Mouse (Mus musculus) neural tube, embryonic 14.5 days (tissue): Measurements from ENCODE around the gene Fscn3. TPM values are rescaled to one million over a fixed set of nuclear protein-coding genes. Genes with fewer than 3 reads are reported as not detected.

Experiments used
- ATAC-seq: fragments of 200-750 bp; cut with Nextera tagmentation; 2 replicates; pipeline ENCODE4 v1.8.0; 2017; ENCODE audit warnings: low read depth, mild to moderate bottlenecking, moderate TSS enrichment, moderate library complexity
- H3K27ac ChIP-seq: fragments of 300-500 bp; sonication (generic); 2 replicates; pipeline ENCODE4 v1.5.1; 2014; ENCODE audit warnings: low read depth, mild to moderate bottlenecking, control low read depth, low read length, moderate library complexity, mixed read lengths
- H3K27me3 ChIP-seq: fragments of 300-500 bp; sonication (generic); 2 replicates; pipeline ENCODE4 v1.6.1; 2014; ENCODE audit warnings: low read length; ENCODE audit not compliant: control insufficient read depth, insufficient read depth
- H3K36me3 ChIP-seq: fragments of 300-500 bp; sonication (generic); 2 replicates; pipeline ENCODE4 v1.6.1; 2014; ENCODE audit warnings: low read length, mixed read lengths; ENCODE audit not compliant: control insufficient read depth, insufficient read depth
- H3K4me1 ChIP-seq: fragments of 300-500 bp; sonication (generic); 2 replicates; pipeline ENCODE4 v1.6.1; 2014; ENCODE audit warnings: low read length; ENCODE audit not compliant: control insufficient read depth, insufficient read depth
- H3K4me2 ChIP-seq: fragments of 300-500 bp; sonication (generic); 2 replicates; pipeline ENCODE4 v1.6.1; 2014; ENCODE audit warnings: mild to moderate bottlenecking, low read depth, low read length, control low read depth
- H3K4me3 ChIP-seq: fragments of 300-500 bp; sonication (generic); 2 replicates; pipeline ENCODE4 v1.5.1; 2014; ENCODE audit warnings: low read depth, low read length, control low read depth, mixed read lengths
- H3K9ac ChIP-seq: fragments of 300-500 bp; sonication (generic); replicated peaks from 2 replicates; pipeline ENCODE4 v1.6.1; 2014; ENCODE audit warnings: low read depth, mild to moderate bottlenecking, control low read depth, low read length, mixed read lengths
- H3K9me3 ChIP-seq: fragments of 300-500 bp; sonication (generic); 2 replicates; pipeline ENCODE4 v1.6.1; 2016; ENCODE audit warnings: low read length; ENCODE audit not compliant: control insufficient read depth
- WGBS: fragments of 180-500 bp; shearing (Covaris S2); extraction: QIAGEN DNeasy Blood & Tissue Kit; methylation state at CpG from one replicate; pipeline ENCODE4 v1.1.7; 2014; 5-methylcytosine and 5-hydroxymethylcytosine counted together
- polyA plus RNA-seq: library from polyadenylated mRNA; unstranded; fragments of >200 nt; fragmentation: Nextera tagmentation; extraction: Ambion mirVana; gene quantifications from 2 replicates; pipeline ENCODE4 v1.2.1, GENCODE M21; 2014

The Fscn3 gene
- polyA plus RNA-seq, 1 experiment from 2014 or later, result not detected

GRCm38 (mm10) chr6:28422651-28423290 is 4.8 kb upstream of the Fscn3 start:
- Histone ChIP-seq H3K36me3 (peaks cover 21% of the 10 kb centered on the region), H3K9ac (0 out of 2 replicates have a peak overlapping the region, but pooled peaks have one; percentile 98), H3K4me1 (peaks cover 32% of the 10 kb centered on the region), H3K9me3 (no peaks in the 10 kb centered on the region), H3K27ac (no peak overlapping the region; the same call in 1 of the 2 replicates), H3K27me3 (0 out of 2 replicates have a peak, but pooled peaks cover 2% of the 10 kb centered on the region), H3K4me3 (peak overlapping the region; percentile 86), H3K4me2 (peak overlapping the region; percentile 64)
- no peak for ATAC-seq
- WGBS, result 71% methylated on average over 15 of the region's 15 CpGs

- ATAC-seq, result peak; percentile 72
- Histone ChIP-seq H3K9ac (peak within 1 kb of the TSS; percentile 98), H3K36me3 (peaks cover 16% of the 10 kb centered on the region), H3K9me3 (no peaks in the 10 kb centered on the region), H3K4me3 (peak within 1 kb of the TSS; percentile 86), H3K27ac (peak within 1 kb of the TSS; percentile 84), H3K4me2 (peak within 1 kb of the TSS; percentile 64), H3K4me1 (peaks cover 32% of the 10 kb centered on the region), H3K27me3 (0 out of 2 replicates have a peak, but pooled peaks cover 2% of the 10 kb centered on the region)
- 2% methylated on average over 20 of the region's 42 CpGs for WGBS
These were observed 4.3 kb upstream of the Fscn3 start, which contains the start of gene Arf5 for GRCm38 (mm10) chr6:28423313-28423712. TSS of gene Arf5 (plus strand) at chr6:28423560.

GRCm38 (mm10) chr6:28423767-28424695 is 3.6 kb upstream of the Fscn3 start:
- peak overlapping the region; percentile 98 for H3K9ac ChIP-seq
- H3K4me3 ChIP-seq, result peak overlapping the region; percentile 86
- peaks cover 32% of the 10 kb centered on the region for H3K4me1 ChIP-seq
- ATAC-seq, result peak; percentile 38
- H3K4me2 ChIP-seq, result peak overlapping the region; percentile 64
- H3K36me3 ChIP-seq, result peaks cover 9% of the 10 kb centered on the region
- H3K27me3 ChIP-seq, result 0 out of 2 replicates have a peak, but pooled peaks cover 2% of the 10 kb centered on the region
- H3K9me3 ChIP-seq, result no peaks in the 10 kb centered on the region
- 11% methylated on average over 41 of the region's 46 CpGs for WGBS
- peak overlapping the region; percentile 84 for H3K27ac ChIP-seq

GRCm38 (mm10) chr6:28425019-28425418 is 2.6 kb upstream of the Fscn3 start:
- peaks cover 29% of the 10 kb centered on the region for H3K4me1 ChIP-seq
- WGBS, result 95% methylated on average over 6 of the region's 6 CpGs
- H3K4me3 ChIP-seq, result no peak overlapping the region
- peaks cover 8% of the 10 kb centered on the region; the same call in 1 of the 2 replicates for H3K36me3 ChIP-seq
- H3K27ac ChIP-seq, result no peak overlapping the region
- no peaks in the 10 kb centered on the region for H3K9me3 ChIP-seq
- H3K9ac ChIP-seq, result no peak overlapping the region
- peak overlapping the region; percentile 64 for H3K4me2 ChIP-seq
- 0 out of 2 replicates have a peak, but pooled peaks cover 2% of the 10 kb centered on the region for H3K27me3 ChIP-seq
- ATAC-seq, result no peak

GRCm38 (mm10) chr6:28428290-28428689 is 701 bp downstream of the Fscn3 start, which contains the start of gene Gcc1:
TSS of gene Gcc1 (minus strand) at chr6:28428390.
- no peaks in the 10 kb centered on the region for H3K9me3 ChIP-seq
- 0 out of 2 replicates have a peak, but pooled peaks cover 2% of the 10 kb centered on the region for H3K27me3 ChIP-seq
- no peak within 1 kb of the TSS for H3K9ac ChIP-seq
- H3K27ac ChIP-seq, result no peak within 1 kb of the TSS
- H3K4me1 ChIP-seq, result peaks cover 12% of the 10 kb centered on the region
- ATAC-seq, result no peak
- WGBS, result 96% methylated on average over 3 of the region's 3 CpGs
- peaks cover 8% of the 10 kb centered on the region; the same call in 1 of the 2 replicates for H3K36me3 ChIP-seq
- H3K4me3 ChIP-seq, result no peak within 1 kb of the TSS
- no peak within 1 kb of the TSS for H3K4me2 ChIP-seq

- no peaks in the 10 kb centered on the region for H3K9me3 ChIP-seq
- no peak for ATAC-seq
- no peak overlapping the region for H3K4me2 ChIP-seq
- no peak overlapping the region for H3K27ac ChIP-seq
- WGBS, result 89% methylated on average over 11 of the region's 11 CpGs
- peaks cover 8% of the 10 kb centered on the region; the same call in 1 of the 2 replicates for H3K36me3 ChIP-seq
- no peaks in the 10 kb centered on the region for H3K27me3 ChIP-seq
- no peak overlapping the region for H3K9ac ChIP-seq
- no peak overlapping the region for H3K4me3 ChIP-seq
- H3K4me1 ChIP-seq, result peaks cover 3% of the 10 kb centered on the region
These were observed 2.3 kb downstream of the Fscn3 start for GRCm38 (mm10) chr6:28429870-28430269.

GRCm38 (mm10) chr6:28430795-28431537 is 3.4 kb downstream of the Fscn3 start:
- peaks cover 6% of the 10 kb centered on the region; the same call in 1 of the 2 replicates for H3K36me3 ChIP-seq
- H3K9ac ChIP-seq, result no peak overlapping the region
- no peaks in the 10 kb centered on the region for H3K4me1 ChIP-seq
- no peak overlapping the region for H3K4me3 ChIP-seq
- ATAC-seq, result no peak
- 80% methylated on average over 10 of the region's 10 CpGs for WGBS
- no peak overlapping the region for H3K27ac ChIP-seq
- no peaks in the 10 kb centered on the region for H3K9me3 ChIP-seq
- no peak overlapping the region for H3K4me2 ChIP-seq
- H3K27me3 ChIP-seq, result no peaks in the 10 kb centered on the region

GRCm38 (mm10) chr6:28431538-28431855 is 3.9 kb downstream of the Fscn3 start:
- H3K27me3 ChIP-seq, result no peaks in the 10 kb centered on the region
- no peak for ATAC-seq
- no peak overlapping the region for H3K9ac ChIP-seq
- H3K4me1 ChIP-seq, result no peaks in the 10 kb centered on the region
- H3K4me3 ChIP-seq, result no peak overlapping the region
- peaks cover 5% of the 10 kb centered on the region; the same call in 1 of the 2 replicates for H3K36me3 ChIP-seq
- no peak overlapping the region for H3K27ac ChIP-seq
- no peaks in the 10 kb centered on the region for H3K9me3 ChIP-seq
- 78% methylated on average over 6 of the region's 6 CpGs for WGBS
- H3K4me2 ChIP-seq, result no peak overlapping the region
